Comparison of ENCODE assay signal across 23 mouse cellular contexts in genomic region chr4:30312956-30313355, GRCm38 (mm10).
DNase-seq lines count a peak whose midpoint lies in the region; ATAC-seq and TF ChIP-seq lines count a peak whose summit lies in the region.
"Had no signal": no experiment of that assay in that cellular context is flagged by ENCODE, and none has a peak within 500 bp of the region (broad histone marks: within the 10 kb centered on the region; RNA-seq: fewer than 3 reads in every experiment).

No protein-coding gene starts in this region.

- peak; percentile 58; the same call in 1 of the 2 replicates for ATAC-seq in forebrain, embryonic 12.5 days (ENCODE audit: low FRiP score)
- no peak for ATAC-seq in forebrain, embryonic 16.5 days
- no peak; the same call in 1 of the 2 replicates for ATAC-seq in forebrain, embryonic 14.5 days
- ATAC-seq in hindbrain, postnatal 0 days, result no peak
- ATAC-seq in midbrain, embryonic 15.5 days (replicated peaks), result peak; percentile 55
- ATAC-seq: CD4-positive, CD25-positive, alpha-beta regulatory T cell, adult 4 months had no signal

- H3K4me1 ChIP-seq in forebrain, embryonic 12.5 days, result peaks cover 12% of the 10 kb centered on the region
- peaks cover 3% of the 10 kb centered on the region for H3K4me1 ChIP-seq in forebrain, embryonic 16.5 days (replicated peaks; ENCODE audit: control insufficient read depth, insufficient read depth, low read length)
- H3K4me1 ChIP-seq in forebrain, embryonic 14.5 days (ENCODE audit: control insufficient read depth, insufficient read depth, low read length), result no peaks in the 10 kb centered on the region
- no peaks in the 10 kb centered on the region for H3K4me1 ChIP-seq in hindbrain, postnatal 0 days (ENCODE audit: insufficient read depth, low read length)
- peaks cover 11% of the 10 kb centered on the region for H3K4me1 ChIP-seq in midbrain, embryonic 15.5 days
- H3K4me1 ChIP-seq: embryonic facial prominence, embryonic 10.5 days; liver, embryonic 13.5 days had no signal

- no peak for DNase-seq in forebrain, embryonic 14.5 days (ENCODE audit: low spot score)
- no peak for DNase-seq in hindbrain, postnatal 0 days (ENCODE audit: low spot score)
- DNase-seq in cerebellum, adult 9-11 months, result no peak
- no peak for DNase-seq in T-cell, adult 2 months (ENCODE audit: low spot score)
- DNase-seq: adrenal gland, postnatal 36 days; cerebellum, adult 11 months; gastrocnemius, postnatal 14 days; heart, adult 11 months; heart, postnatal 10 days; kidney, adult 11 months; layer of hippocampus, adult 9-11 months; liver, embryonic 13.5 days; lung, adult 2 months; lung, postnatal 14 days; thymus, adult 2 months; thymus, postnatal 4 days had no signal

- no peak for TF ChIP-seq CTCF in hindbrain, postnatal 0 days (IDR thresholded peaks at IDR 0.05; ENCODE audit: low read depth)

- no peak overlapping the region for H3K27ac ChIP-seq in forebrain, embryonic 12.5 days
- H3K27ac ChIP-seq in forebrain, embryonic 16.5 days (ENCODE audit: low read length), result no peak overlapping the region
- H3K27ac ChIP-seq in forebrain, embryonic 14.5 days (ENCODE audit: low read depth, low read length), result no peak overlapping the region
- no peak overlapping the region for H3K27ac ChIP-seq in hindbrain, postnatal 0 days
- H3K27ac ChIP-seq in midbrain, embryonic 15.5 days, result peak overlapping the region; percentile 63
- H3K27ac ChIP-seq: embryonic facial prominence, embryonic 10.5 days; liver, embryonic 13.5 days; stomach, postnatal 0 days had no signal

- WGBS in forebrain, embryonic 12.5 days, result 32% methylated on average over 7 of the region's 7 CpGs
- 30% methylated on average over 7 of the region's 7 CpGs for WGBS in forebrain, embryonic 16.5 days
- 31% methylated on average over 7 of the region's 7 CpGs for WGBS in forebrain, embryonic 14.5 days
- 40% methylated on average over 7 of the region's 7 CpGs for WGBS in hindbrain, postnatal 0 days
- WGBS in midbrain, embryonic 15.5 days, result 25% methylated on average over 7 of the region's 7 CpGs

- no peak overlapping the region for H3K4me3 ChIP-seq in forebrain, embryonic 12.5 days (replicated peaks)
- no peak overlapping the region for H3K4me3 ChIP-seq in forebrain, embryonic 16.5 days (replicated peaks; ENCODE audit: low read length)
- no peak overlapping the region for H3K4me3 ChIP-seq in forebrain, embryonic 14.5 days (ENCODE audit: low read depth, low read length)
- H3K4me3 ChIP-seq in hindbrain, postnatal 0 days (ENCODE audit: low read length), result no peak overlapping the region
- no peak overlapping the region for H3K4me3 ChIP-seq in midbrain, embryonic 15.5 days
- H3K4me3 ChIP-seq: embryonic facial prominence, embryonic 10.5 days; heart, embryonic 12.5 days; liver, embryonic 13.5 days had no signal

- H3K4me2 ChIP-seq in forebrain, embryonic 12.5 days, result peak overlapping the region; percentile 21
- H3K4me2 ChIP-seq in forebrain, embryonic 16.5 days (ENCODE audit: low read length), result no peak overlapping the region
- peak overlapping the region; percentile 26 for H3K4me2 ChIP-seq in forebrain, embryonic 14.5 days (ENCODE audit: low read length)
- peak overlapping the region; percentile 38 for H3K4me2 ChIP-seq in hindbrain, postnatal 0 days (ENCODE audit: low read depth, low read length)
- H3K4me2 ChIP-seq in midbrain, embryonic 15.5 days, result peak overlapping the region; percentile 39
- H3K4me2 ChIP-seq: heart, embryonic 12.5 days; liver, embryonic 13.5 days had no signal

- H3K36me3 ChIP-seq in forebrain, embryonic 12.5 days (replicated peaks), result no peaks in the 10 kb centered on the region
- no peaks in the 10 kb centered on the region for H3K36me3 ChIP-seq in forebrain, embryonic 16.5 days (ENCODE audit: control insufficient read depth, insufficient read depth)
- no peaks in the 10 kb centered on the region for H3K36me3 ChIP-seq in forebrain, embryonic 14.5 days (ENCODE audit: control insufficient read depth, insufficient read depth, low read length)
- no peaks in the 10 kb centered on the region for H3K36me3 ChIP-seq in hindbrain, postnatal 0 days (ENCODE audit: insufficient read depth, low read length)
- H3K36me3 ChIP-seq in midbrain, embryonic 15.5 days (replicated peaks), result no peaks in the 10 kb centered on the region
- H3K36me3 ChIP-seq: embryonic facial prominence, embryonic 10.5 days; heart, embryonic 12.5 days; liver, embryonic 13.5 days had no signal

- no peaks in the 10 kb centered on the region for H3K27me3 ChIP-seq in forebrain, embryonic 12.5 days
- no peaks in the 10 kb centered on the region for H3K27me3 ChIP-seq in forebrain, embryonic 16.5 days (replicated peaks; ENCODE audit: control insufficient read depth, insufficient read depth, low read length)
- H3K27me3 ChIP-seq in forebrain, embryonic 14.5 days (replicated peaks; ENCODE audit: control insufficient read depth, insufficient read depth, low read length), result no peaks in the 10 kb centered on the region
- no peaks in the 10 kb centered on the region for H3K27me3 ChIP-seq in hindbrain, postnatal 0 days (ENCODE audit: insufficient read depth, low read length)
- H3K27me3 ChIP-seq in midbrain, embryonic 15.5 days (replicated peaks), result no peaks in the 10 kb centered on the region
- H3K27me3 ChIP-seq: heart, embryonic 12.5 days; liver, embryonic 13.5 days had no signal

- no peak overlapping the region for H3K9ac ChIP-seq in forebrain, embryonic 12.5 days
- no peak overlapping the region for H3K9ac ChIP-seq in forebrain, embryonic 16.5 days (replicated peaks; ENCODE audit: low read depth, low read length)
- H3K9ac ChIP-seq in forebrain, embryonic 14.5 days (ENCODE audit: low read length), result no peak overlapping the region
- H3K9ac ChIP-seq in hindbrain, postnatal 0 days (replicated peaks; ENCODE audit: low read length), result no peak overlapping the region
- no peak overlapping the region for H3K9ac ChIP-seq in midbrain, embryonic 15.5 days
- H3K9ac ChIP-seq: heart, embryonic 12.5 days; liver, embryonic 13.5 days had no signal

- no peaks in the 10 kb centered on the region for H3K9me3 ChIP-seq in forebrain, embryonic 12.5 days
- no peaks in the 10 kb centered on the region for H3K9me3 ChIP-seq in forebrain, embryonic 16.5 days (ENCODE audit: control insufficient read depth, low read length)
- no peaks in the 10 kb centered on the region for H3K9me3 ChIP-seq in forebrain, embryonic 14.5 days (replicated peaks; ENCODE audit: control insufficient read depth, low read length)
- H3K9me3 ChIP-seq in hindbrain, postnatal 0 days (ENCODE audit: low read length), result no peaks in the 10 kb centered on the region
- H3K9me3 ChIP-seq in midbrain, embryonic 15.5 days, result no peaks in the 10 kb centered on the region
- H3K9me3 ChIP-seq: embryonic facial prominence, embryonic 10.5 days; heart, embryonic 12.5 days; liver, embryonic 13.5 days had no signal

Comparison
In these comparisons a context has a peak if more than half of its experiments do, and no peak if none do; other contexts are left out.
1. ATAC-seq: peak in forebrain, embryonic 12.5 days (single experiment) and midbrain, embryonic 15.5 days (single experiment); none in forebrain, embryonic 16.5 days (single experiment), forebrain, embryonic 14.5 days (single experiment) and hindbrain, postnatal 0 days (single experiment).